Mouse (Mus musculus) gastrocnemius, postnatal 4 days (tissue): Measurements from ENCODE around the gene Map4k4. TPM values are rescaled to one million over a fixed set of nuclear protein-coding genes. Genes with fewer than 3 reads are reported as not detected.

Source experiments
- DNase-seq, 2 experiments: peaks; one replicate each; pipeline ENCODE4 v3.0.0; 2021 to 2022; ENCODE audit warnings: low spot score in 2 of 2, mixed read lengths in 2 of 2
- total RNA-seq, 2 experiments: library from RNA; stranded (reverse); gene quantifications; 2 replicates each; pipeline ENCODE4 v1.2.3; 2021

The Map4k4 gene
- total RNA-seq, 2 experiments from 2014 or later: 156 to 168 TPM

- DNase-seq: no peak
Observed at GRCm38 (mm10) chr1:39961113-39961512, 60.4 kb downstream of the Map4k4 start.

- no peak for DNase-seq
Observed at GRCm38 (mm10) chr1:39962321-39962720, 61.6 kb downstream of the Map4k4 start.

GRCm38 (mm10) chr1:39962840-39963239 is 62.1 kb downstream of the Map4k4 start:
- DNase-seq: no peak

- no peak for DNase-seq
Observed at GRCm38 (mm10) chr1:39963821-39964220, 63.1 kb downstream of the Map4k4 start.

- DNase-seq: no peak
Observed at GRCm38 (mm10) chr1:39964427-39964826, 63.7 kb downstream of the Map4k4 start.

- no peak for DNase-seq
Observed at GRCm38 (mm10) chr1:39965461-39965860, 64.7 kb downstream of the Map4k4 start.

GRCm38 (mm10) chr1:39968999-39969398 is 68.3 kb downstream of the Map4k4 start:
- DNase-seq: no peak

GRCm38 (mm10) chr1:39969771-39970406 is 69.2 kb downstream of the Map4k4 start:
- peak in 1 of 2 experiments; percentile 45 for DNase-seq

- no peak for DNase-seq
Observed at GRCm38 (mm10) chr1:39972411-39972810, 71.7 kb downstream of the Map4k4 start.

GRCm38 (mm10) chr1:39973911-39974310 is 73.2 kb downstream of the Map4k4 start:
- no peak for DNase-seq

GRCm38 (mm10) chr1:39975005-39975404 is 74.3 kb downstream of the Map4k4 start:
- DNase-seq: no peak

GRCm38 (mm10) chr1:39976107-39976506 is 75.4 kb downstream of the Map4k4 start:
- DNase-seq: no peak

- DNase-seq: no peak
Observed at GRCm38 (mm10) chr1:39976847-39977744, 76.4 kb downstream of the Map4k4 start.

- DNase-seq: no peak
Observed at GRCm38 (mm10) chr1:39978781-39979486, 78.2 kb downstream of the Map4k4 start.

- DNase-seq: no peak
Observed at GRCm38 (mm10) chr1:39980314-39981290, 79.9 kb downstream of the Map4k4 start.

GRCm38 (mm10) chr1:39981970-39982369 is 81.3 kb downstream of the Map4k4 start:
- no peak for DNase-seq

GRCm38 (mm10) chr1:39982727-39983487 is 82.2 kb downstream of the Map4k4 start:
- DNase-seq: no peak

GRCm38 (mm10) chr1:39984331-39984730 is 83.6 kb downstream of the Map4k4 start:
- DNase-seq: no peak

- DNase-seq: no peak
Observed at GRCm38 (mm10) chr1:39986820-39987219, 86.1 kb downstream of the Map4k4 start.

- no peak for DNase-seq
Observed at GRCm38 (mm10) chr1:39988841-39989240, 88.1 kb downstream of the Map4k4 start.
